Mouse (Mus musculus) erythroblast, embryonic 14.5 days (primary cell): ENCODE data around the gene Slc4a5. TPM values are rescaled to one million over a fixed set of nuclear protein-coding genes. Genes with fewer than 3 reads are reported as not detected.

Experiments
- H3K27me3 ChIP-seq: 2 replicates; pipeline ENCODE4 v1.6.1; 2012; ENCODE audit warnings: inconsistent platforms; ENCODE audit not compliant: control insufficient read depth
- H3K36me3 ChIP-seq: 2 replicates; pipeline ENCODE4 v1.6.1; 2012; ENCODE audit warnings: mild to moderate bottlenecking, inconsistent platforms; ENCODE audit not compliant: control insufficient read depth
- H3K4me1 ChIP-seq: 2 replicates; pipeline ENCODE4 v1.6.1; 2012; ENCODE audit warnings: inconsistent platforms; ENCODE audit not compliant: control insufficient read depth
- H3K4me3 ChIP-seq: replicated peaks from 2 replicates; pipeline ENCODE3; 2012; ENCODE audit warnings: moderate library complexity, mild to moderate bottlenecking, inconsistent platforms
- H3K9me3 ChIP-seq: 2 replicates; pipeline ENCODE4 v1.6.1; 2012; ENCODE audit warnings: low read length, inconsistent platforms, mixed read lengths; ENCODE audit not compliant: control insufficient read depth
- GATA1 ChIP-seq: IDR thresholded peaks from 2 replicates; pipeline ENCODE4 v1.6.1; 2012; ENCODE audit warnings: low read length, inconsistent platforms, mixed read lengths
- TAL1 ChIP-seq: IDR thresholded peaks from 3 replicates; pipeline ENCODE4 v1.6.1; 2012; ENCODE audit warnings: low read length, inconsistent platforms, mixed read lengths
- polyA plus RNA-seq: library from polyadenylated mRNA; stranded (reverse); fragments of >175 nt; gene quantifications from 2 replicates; pipeline ENCODE4 v1.2.3, GENCODE M21; 2012

Slc4a5 gene
- polyA plus RNA-seq, 1 experiment, result 1.8 TPM

- Histone ChIP-seq H3K36me3 (peaks cover 76% of the 10 kb centered on the region), H3K4me1 (peaks cover 23% of the 10 kb centered on the region), H3K4me3 (no peak overlapping the region), H3K9me3 (no peaks in the 10 kb centered on the region), H3K27me3 (no peaks in the 10 kb centered on the region)
- no peak for TF ChIP-seq GATA1
- no peak for TF ChIP-seq TAL1
Measured at GRCm38 (mm10) chr6:83185895-83186861, 33.5 kb upstream of the Slc4a5 start.

GRCm38 (mm10) chr6:83186946-83187345 lies 32.7 kb upstream of the Slc4a5 start:
- Histone ChIP-seq H3K4me1 (peaks cover 23% of the 10 kb centered on the region), H3K9me3 (no peaks in the 10 kb centered on the region), H3K36me3 (peaks cover 84% of the 10 kb centered on the region), H3K4me3 (no peak overlapping the region), H3K27me3 (no peaks in the 10 kb centered on the region)
- TF ChIP-seq TAL1, result no peak
- TF ChIP-seq GATA1, result no peak

- no peak for TF ChIP-seq TAL1
- TF ChIP-seq GATA1, result no peak
- Histone ChIP-seq H3K4me1 (peaks cover 6% of the 10 kb centered on the region), H3K9me3 (no peaks in the 10 kb centered on the region), H3K27me3 (no peaks in the 10 kb centered on the region), H3K4me3 (no peak overlapping the region), H3K36me3 (peaks cover 99% of the 10 kb centered on the region)
Measured at GRCm38 (mm10) chr6:83193571-83193970, 26.1 kb upstream of the Slc4a5 start.

DNA sequence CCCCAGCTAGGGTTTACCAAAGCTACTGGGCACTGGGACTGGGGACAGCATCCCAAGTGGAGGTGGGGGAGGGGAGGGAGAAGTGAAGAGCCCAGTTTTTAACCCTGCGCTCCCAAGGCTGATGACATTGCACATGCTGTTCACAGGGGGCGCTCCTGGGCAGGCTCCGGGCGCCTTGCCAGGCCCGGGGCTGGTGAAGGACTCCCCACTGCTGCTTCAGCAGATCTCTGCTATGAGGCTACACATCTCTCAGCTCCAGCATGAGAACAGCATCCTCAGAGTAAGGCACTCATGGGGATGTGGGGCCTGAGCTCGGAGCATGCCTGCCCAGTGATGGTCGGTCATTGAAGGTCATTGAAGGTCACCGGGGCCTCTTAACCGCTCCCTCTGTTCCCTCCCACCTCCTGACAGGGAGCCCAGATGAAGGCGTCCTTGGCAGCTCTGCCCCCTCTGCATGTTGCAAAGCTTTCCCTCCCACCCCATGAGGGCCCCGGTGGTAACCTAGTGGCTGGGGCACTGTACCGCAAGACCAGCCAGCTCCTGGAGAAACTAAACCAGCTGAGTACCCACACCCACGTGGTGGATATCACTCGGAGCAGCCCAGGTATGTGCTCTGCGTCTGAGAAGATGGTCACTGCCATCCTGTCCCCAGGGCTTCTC lies 22.2 kb upstream of the Slc4a5 start:
- TF ChIP-seq GATA1 (no peak), TAL1 (no peak)
- Histone ChIP-seq H3K4me3 (no peak overlapping the region), H3K36me3 (peaks cover 81% of the 10 kb centered on the region), H3K4me1 (no peaks in the 10 kb centered on the region), H3K27me3 (no peaks in the 10 kb centered on the region), H3K9me3 (no peaks in the 10 kb centered on the region)

DNA sequence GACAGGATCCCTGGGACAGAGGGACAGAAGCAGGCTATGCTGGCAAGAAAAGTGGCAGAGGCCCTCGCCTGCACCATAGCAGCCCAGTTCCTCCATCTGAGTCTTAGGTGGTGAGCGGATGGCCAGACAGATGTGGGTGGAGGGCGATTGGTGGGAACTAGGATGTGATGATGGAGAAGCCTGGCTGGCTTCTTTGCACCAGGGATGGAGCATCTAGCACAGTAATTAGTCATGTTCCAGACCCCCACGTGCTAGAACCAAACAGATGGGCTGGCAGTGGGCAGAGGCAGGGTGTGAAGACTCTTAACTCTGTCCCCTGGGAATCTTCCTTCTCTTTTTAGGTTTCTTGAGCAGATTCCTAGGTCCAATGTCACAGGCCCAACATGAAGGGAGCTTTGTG lies 16.3 kb upstream of the Slc4a5 start:
- Histone ChIP-seq H3K36me3 (peaks cover 24% of the 10 kb centered on the region), H3K9me3 (no peaks in the 10 kb centered on the region), H3K27me3 (no peaks in the 10 kb centered on the region; the same call in 1 of the 2 replicates), H3K4me3 (no peak overlapping the region), H3K4me1 (peaks cover 4% of the 10 kb centered on the region)
- TF ChIP-seq TAL1 (no peak), GATA1 (no peak)

GRCm38 (mm10) chr6:83205851-83206250 lies 13.8 kb upstream of the Slc4a5 start:
- TF ChIP-seq GATA1 (no peak), TAL1 (no peak)
- no peaks in the 10 kb centered on the region for H3K9me3 ChIP-seq
- peaks cover 4% of the 10 kb centered on the region for H3K4me1 ChIP-seq
- peaks cover 2% of the 10 kb centered on the region; the same call in 1 of the 2 replicates for H3K36me3 ChIP-seq
- no peak overlapping the region for H3K4me3 ChIP-seq
- no peaks in the 10 kb centered on the region; the same call in 1 of the 2 replicates for H3K27me3 ChIP-seq

DNA sequence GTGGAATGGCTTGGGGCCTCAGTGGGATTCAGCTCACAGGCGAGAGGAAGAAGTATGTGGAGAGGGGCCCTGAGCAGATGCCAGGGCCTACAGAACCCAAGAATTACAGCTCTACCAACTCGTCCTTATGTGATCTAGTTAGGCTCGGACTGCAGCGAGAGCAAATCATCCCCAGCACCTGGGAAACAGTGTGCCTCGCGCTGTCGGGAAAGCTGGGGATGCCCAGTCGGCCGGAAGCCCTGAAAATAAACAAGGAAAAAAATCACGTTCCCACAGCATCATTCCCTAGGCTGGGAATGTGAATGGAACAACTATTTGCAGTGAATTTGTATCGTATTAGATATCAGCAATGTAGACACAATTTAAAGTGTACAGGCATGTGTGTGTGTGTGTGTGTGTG lies 13.3 kb upstream of the Slc4a5 start:
- no peaks in the 10 kb centered on the region for H3K9me3 ChIP-seq
- no peak overlapping the region for H3K4me3 ChIP-seq
- no peaks in the 10 kb centered on the region; the same call in 1 of the 2 replicates for H3K27me3 ChIP-seq
- H3K36me3 ChIP-seq, result no peaks in the 10 kb centered on the region
- no peak for TF ChIP-seq GATA1
- no peak for TF ChIP-seq TAL1
- peaks cover 4% of the 10 kb centered on the region for H3K4me1 ChIP-seq

- Histone ChIP-seq H3K27me3 (peaks cover 3% of the 10 kb centered on the region), H3K9me3 (no peaks in the 10 kb centered on the region), H3K4me3 (no peak overlapping the region), H3K36me3 (no peaks in the 10 kb centered on the region), H3K4me1 (peaks cover 4% of the 10 kb centered on the region)
- TF ChIP-seq TAL1 (no peak), GATA1 (no peak)
Measured at GRCm38 (mm10) chr6:83207361-83208049, 12.1 kb upstream of the Slc4a5 start.

GRCm38 (mm10) chr6:83208050-83208400 lies 11.6 kb upstream of the Slc4a5 start:
- no peaks in the 10 kb centered on the region for H3K9me3 ChIP-seq
- peaks cover 4% of the 10 kb centered on the region for H3K4me1 ChIP-seq
- H3K4me3 ChIP-seq, result no peak overlapping the region
- H3K27me3 ChIP-seq, result peaks cover 3% of the 10 kb centered on the region
- TF ChIP-seq TAL1, result no peak
- TF ChIP-seq GATA1, result no peak
- H3K36me3 ChIP-seq, result no peaks in the 10 kb centered on the region
